Mouse (Mus musculus) common myeloid progenitor, adult 5-6 weeks (primary cell): ENCODE measurements around the gene Olfr128. TPM values are rescaled to one million over a fixed set of nuclear protein-coding genes. Genes with fewer than 3 reads are reported as not detected.
"Not testable (repeated sequence)": the region's sequence is repeated elsewhere in the genome, so short reads cannot be mapped to it uniquely, and the experiment has no call there.

Source experiments
- ATAC-seq: replicated peaks from 2 replicates; pipeline ENCODE4 v1.8.0; 2016; ENCODE audit warnings: low read depth, mild to moderate bottlenecking, moderate TSS enrichment, inconsistent platforms; ENCODE audit not compliant: poor library complexity, severe bottlenecking
- total RNA-seq: library from RNA; stranded (forward); fragments of 200-1000, 187-1606 nt; gene quantifications from 2 replicates; pipeline ENCODE4 v1.2.3, GENCODE M21; 2017

Olfr128 gene
- not detected in 2 replicates for total RNA-seq

- ATAC-seq: no peak
Observed at GRCm38 (mm10) chr17:37920248-37920647, at the start of gene Olfr128. Olfr128 (plus strand) TSS chr17:37920548.

GRCm38 (mm10) chr17:37873830-37874229, 46.5 kb upstream of the Olfr128 start:
- no peak for ATAC-seq

GRCm38 (mm10) chr17:37900137-37900536, 20.2 kb upstream of the Olfr128 start, which contains the start of gene Olfr127:
Olfr127 (plus strand) TSS chr17:37900437.
- no peak for ATAC-seq

- ATAC-seq: not testable (repeated sequence)
Observed at GRCm38 (mm10) chr17:37906821-37907220, 13.5 kb upstream of the Olfr128 start.

GRCm38 (mm10) chr17:37952979-37953378, 32.6 kb downstream of the Olfr128 start, which contains the start of gene Olfr761:
Olfr761 (minus strand) TSS chr17:37953079.
- ATAC-seq: no peak

- ATAC-seq: no peak
Observed at GRCm38 (mm10) chr17:37973591-37973990, 53.2 kb downstream of the Olfr128 start.

Other genes with a start within 250 kb of the Olfr128 start
- not detected in 2 replicates for gene Olfr119, start 224.0 kb upstream of the Olfr128 start, total RNA-seq
- not detected in 2 replicates for gene Olfr120, start 198.7 kb upstream of the Olfr128 start, total RNA-seq
- not detected in 2 replicates for gene Olfr121, start 171.7 kb upstream of the Olfr128 start, total RNA-seq
- not detected in 2 replicates for gene Olfr122, start 151.9 kb upstream of the Olfr128 start, total RNA-seq
- not detected in 2 replicates for gene Olfr123, start 127.0 kb upstream of the Olfr128 start, total RNA-seq
- not detected in 2 replicates for gene Olfr124, start 120.7 kb upstream of the Olfr128 start, total RNA-seq
- not detected in 2 replicates for gene Olfr125, start 87.6 kb upstream of the Olfr128 start, total RNA-seq
- not detected in 2 replicates for gene Olfr126, start 73.1 kb upstream of the Olfr128 start, total RNA-seq
- gene Olfr127, start 20.1 kb upstream of the Olfr128 start, total RNA-seq: not detected in 2 replicates
- gene Olfr761, start 32.5 kb downstream of the Olfr128 start, total RNA-seq: not detected in 2 replicates
- not detected in 2 replicates for gene Olfr129, start 139.5 kb downstream of the Olfr128 start, total RNA-seq
- not detected in 2 replicates for gene Olfr130, start 143.4 kb downstream of the Olfr128 start, total RNA-seq
- gene Olfr131, start 168.1 kb downstream of the Olfr128 start, total RNA-seq: not detected in 2 replicates
- not detected in 2 replicates for gene Olfr132, start 214.0 kb downstream of the Olfr128 start, total RNA-seq
- gene Olfr133, start 224.7 kb downstream of the Olfr128 start, total RNA-seq: not detected in 2 replicates